Mouse (Mus musculus) CD4-positive, CD25-positive, alpha-beta regulatory T cell, adult 2 months (primary cell): Measurements from ENCODE around the gene Gcgr.
A peak's percentile ranks its signal among the peaks of the same experiment; 100 is the strongest.

ENCODE experiments used
- DNase-seq: peaks from one replicate; pipeline ENCODE4 v3.0.0-alpha.2; 2012; ENCODE audit warnings: low read depth, low spot score

Gene Gcgr

DNA sequence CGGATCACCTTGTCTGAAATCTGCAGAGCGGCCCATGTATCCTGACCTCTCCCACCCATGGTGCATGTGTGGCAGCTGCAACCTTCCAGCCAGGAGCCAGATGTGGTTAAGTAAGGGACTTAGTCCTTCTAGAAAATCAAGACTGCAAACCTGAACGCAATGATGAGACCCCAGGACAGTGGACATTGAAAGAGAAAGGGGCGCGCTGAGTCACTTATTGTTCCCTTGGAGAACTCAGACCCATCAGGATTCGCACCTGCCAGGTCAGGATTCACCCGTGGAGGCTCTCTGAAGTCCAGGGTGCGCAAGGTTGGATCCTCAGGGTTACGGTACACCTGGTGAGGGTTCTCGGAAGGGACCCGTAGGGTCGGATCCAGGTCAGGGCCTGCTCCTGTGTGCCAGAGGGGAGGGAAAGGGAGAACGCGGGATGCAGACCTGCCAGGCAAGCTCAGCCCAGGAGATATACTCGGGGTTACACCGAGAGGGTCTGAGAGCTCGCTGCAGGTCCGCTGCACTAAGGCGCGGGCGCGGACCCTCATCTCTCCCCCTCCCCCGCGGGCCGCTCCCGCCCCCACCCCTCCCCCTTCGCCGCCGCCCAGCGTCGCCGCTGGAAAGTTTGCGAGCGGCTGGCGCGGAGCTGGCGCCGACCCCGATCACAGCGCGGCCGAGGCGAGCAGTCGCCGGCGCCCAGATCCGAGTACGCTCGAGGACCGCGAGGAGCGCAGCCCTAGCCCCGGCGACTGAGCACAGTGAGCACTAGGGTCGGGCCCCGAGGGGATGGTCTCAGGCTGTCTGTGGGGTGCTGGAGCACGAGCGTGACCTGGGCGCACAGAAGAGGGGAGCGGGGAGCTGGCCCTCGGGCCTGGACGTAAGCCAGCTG lies at the start of gene Gcgr:
TSS of gene Gcgr (plus strand) at position 615 of the 880 bp plus-strand sequence.
- DNase-seq: no peak

DNA sequence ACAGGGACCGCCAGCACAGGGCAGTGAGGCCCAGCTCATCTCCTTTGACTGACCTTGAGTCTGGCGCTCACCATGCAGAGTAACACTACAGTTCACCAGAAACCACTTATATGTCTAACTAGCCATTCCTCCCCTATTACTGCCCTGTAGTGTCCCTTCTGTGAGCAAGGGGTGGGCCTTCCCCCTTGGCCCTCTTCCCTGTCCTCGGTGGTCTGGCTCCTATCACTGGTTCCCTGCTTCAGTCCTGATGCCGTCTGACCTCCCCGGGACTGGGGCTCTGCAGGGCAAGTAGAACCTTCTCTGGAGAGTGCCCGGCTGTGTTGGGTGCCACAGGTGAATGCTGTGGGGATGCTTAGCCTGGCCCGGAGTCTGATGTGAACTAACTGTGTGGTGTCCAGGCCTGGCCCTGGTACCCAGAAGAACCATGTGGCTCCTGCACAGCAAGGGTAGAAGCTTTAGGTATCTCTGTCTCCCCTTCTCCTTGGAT lies 47.0 kb upstream of the Gcgr start:
- DNase-seq: no peak

DNA sequence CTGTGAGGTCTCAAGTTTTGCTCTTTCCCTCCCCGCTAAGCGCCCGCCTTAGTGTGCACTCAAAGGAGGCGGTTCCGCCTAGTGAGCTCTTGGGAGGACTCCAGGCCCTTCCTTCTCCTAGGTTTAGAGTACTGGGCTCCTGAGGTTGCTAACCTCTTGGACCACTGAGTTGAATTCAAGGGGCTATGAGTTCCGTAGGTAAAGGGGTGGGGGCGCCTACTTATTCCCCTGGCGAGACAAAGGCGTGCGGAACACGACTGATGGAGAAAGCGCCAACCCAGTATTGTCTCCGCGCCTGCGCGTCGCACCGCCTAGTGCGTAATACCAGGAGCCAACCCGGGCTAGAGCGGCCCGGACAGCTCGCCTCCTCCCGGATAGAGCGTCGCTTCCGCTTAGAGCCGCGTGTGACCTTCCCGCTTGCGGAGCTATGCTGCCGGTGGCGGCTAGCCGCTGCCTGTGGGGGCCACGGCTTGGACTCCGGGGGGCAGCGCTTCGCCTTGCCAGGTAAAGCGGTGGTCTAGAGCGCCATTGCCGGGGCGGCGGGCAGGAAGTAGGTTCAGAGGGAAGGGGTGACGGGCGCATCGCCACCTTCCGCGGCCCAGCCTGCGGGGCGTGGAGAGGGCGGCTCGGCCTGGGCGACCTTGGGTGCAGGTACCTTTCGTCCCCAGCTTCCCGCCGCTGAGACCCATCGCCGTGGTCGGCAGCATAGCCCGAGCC lies 46.1 kb upstream of the Gcgr start, which contains the start of gene Mrpl12:
TSS of gene Mrpl12 (plus strand) at position 349 of the 717 bp plus-strand sequence.
- DNase-seq: peak; percentile 96

DNA sequence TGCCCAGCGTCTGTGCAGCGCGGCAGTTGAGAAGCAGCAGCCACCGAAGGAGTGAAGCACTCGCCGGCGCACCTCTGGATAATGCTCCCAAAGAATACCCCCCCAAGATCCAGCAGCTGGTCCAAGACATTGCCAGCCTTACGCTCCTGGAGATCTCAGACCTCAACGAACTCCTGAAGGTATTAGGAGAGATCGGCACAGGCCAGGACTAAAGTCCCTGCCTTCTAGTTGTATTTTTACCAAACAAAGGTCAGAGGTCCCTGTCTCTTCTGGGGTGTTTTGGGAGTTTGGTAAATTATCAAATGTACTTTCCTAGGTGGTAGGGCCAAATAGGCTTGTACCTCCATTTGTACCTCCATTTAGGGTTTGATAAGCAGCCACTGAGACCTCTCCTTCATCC lies 45.2 kb upstream of the Gcgr start:
- DNase-seq: no peak

DNA sequence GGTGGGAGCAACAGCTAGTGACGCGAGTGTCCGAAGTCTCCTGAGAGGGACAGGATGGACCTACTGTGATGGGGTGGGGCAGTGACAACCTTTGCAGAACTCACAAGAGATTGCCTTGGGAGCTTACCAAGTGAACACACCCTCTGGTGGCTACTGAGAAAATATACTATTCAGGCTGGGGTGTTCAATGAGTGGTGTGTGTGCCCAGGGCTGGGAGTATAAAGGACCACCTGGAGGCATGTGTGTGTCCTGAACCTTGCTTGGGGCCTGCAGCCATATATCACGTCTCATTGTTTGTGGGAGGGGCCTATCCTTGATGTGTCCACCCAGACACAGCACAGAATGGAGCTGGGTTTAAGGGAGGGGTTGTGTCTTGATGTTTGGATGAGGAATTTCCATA lies 42.0 kb upstream of the Gcgr start:
- DNase-seq: no peak

DNA sequence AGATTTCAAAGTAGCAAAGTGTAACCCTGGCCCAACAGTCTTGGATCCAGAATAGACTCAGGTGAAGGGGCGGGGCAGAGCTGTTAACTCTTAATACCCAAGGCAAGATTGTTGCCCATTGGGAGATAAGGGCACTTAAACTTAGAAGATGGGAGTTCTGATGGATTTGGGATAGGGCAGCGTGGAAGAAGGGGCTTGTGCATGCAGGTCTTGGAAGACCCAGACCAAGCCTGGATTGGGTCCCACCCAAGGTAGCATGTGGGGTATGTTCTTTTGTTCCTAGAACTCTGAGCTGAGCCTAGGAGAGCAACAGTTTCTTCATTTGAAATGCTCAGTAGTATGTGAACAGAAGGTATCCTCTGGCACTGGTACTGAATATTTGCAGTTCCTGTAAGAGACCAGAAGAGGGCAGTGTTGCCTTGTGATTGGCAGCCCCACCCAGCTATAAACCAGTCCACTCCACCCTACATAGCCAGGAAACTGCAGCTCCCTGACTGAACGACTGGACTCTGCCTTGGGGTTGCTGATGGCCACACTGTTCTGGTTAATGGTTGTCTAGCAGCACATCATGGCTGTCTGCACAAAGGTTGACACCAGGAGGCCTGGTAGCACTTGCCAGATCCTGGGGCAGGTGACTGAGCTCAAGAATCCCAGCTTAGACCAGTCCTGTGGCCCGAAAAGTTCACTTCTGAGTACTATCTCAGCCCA lies 41.3 kb upstream of the Gcgr start:
- DNase-seq: peak; percentile 89

DNA sequence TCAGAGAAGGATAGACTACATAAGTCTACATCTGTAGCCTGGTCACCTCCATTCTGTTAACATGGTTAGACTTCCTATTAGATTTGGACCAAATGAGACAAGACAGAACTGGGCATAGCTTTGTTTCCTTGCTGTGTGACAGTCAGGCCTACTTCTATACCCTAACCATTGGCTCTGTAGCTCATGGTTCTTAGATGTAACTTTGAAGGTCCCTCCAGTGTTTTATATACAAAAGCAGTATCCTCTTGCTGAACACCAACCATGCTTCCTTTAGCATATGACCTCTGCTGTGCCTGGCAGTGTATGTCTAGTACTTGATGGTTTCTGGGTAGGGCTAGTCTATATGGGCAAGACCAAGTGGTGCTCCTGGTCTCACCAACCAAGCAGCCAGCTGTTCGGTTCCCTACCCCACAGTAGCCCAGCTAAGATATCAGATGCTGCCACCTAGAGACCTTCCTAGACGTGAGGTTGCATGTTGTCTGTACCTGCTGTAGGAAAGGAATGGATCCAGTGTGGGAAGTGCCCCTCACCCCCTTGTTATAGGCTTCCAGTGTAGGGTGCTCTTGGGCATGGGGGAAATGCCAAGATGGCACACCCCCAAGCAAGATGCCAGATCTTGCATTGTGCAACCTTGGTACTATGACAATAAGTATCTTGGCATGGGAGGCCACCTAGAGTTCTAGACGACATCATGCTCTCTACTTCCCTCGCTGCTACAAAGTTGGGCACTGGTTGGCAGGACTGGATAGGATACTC lies 40.0 kb upstream of the Gcgr start:
- DNase-seq: no peak

DNA sequence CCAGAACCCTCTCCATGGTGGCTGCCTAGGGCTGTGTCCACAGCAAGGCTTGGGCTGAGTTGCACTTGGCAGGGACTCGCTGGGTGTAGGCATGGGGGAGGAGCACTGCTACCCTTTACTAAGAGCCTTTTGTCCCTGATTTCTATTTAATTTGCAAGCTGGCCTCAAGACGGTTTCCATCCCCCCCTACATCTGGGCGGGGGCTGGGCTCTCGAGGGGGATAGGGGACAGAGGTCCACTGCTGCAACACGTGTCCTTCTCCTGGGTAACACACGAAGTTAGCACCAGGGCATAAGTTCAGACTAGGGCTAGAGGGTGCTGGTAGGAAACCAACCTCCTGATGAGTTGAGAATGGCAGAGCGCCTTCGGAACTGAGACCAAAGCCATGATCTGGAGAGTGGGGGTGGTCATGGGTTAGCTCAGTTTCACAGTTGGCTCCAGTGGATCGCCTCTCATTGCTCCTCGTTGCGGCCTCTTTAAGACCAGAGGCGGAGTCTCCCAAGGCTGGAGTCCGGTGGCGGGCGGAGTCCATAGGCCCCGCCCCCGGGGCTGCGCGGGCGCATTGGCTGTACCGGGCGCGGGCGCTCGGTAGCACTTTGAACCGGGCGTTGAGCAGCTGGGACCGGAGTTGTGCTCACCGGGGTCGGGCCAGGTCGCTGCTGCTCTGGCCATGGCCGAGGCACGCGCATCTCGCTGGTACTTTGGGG lies 39.0 kb upstream of the Gcgr start, which contains the start of gene Slc25a10:
TSS of gene Slc25a10 (plus strand) at position 524 of the 707 bp plus-strand sequence.
- DNase-seq: peak; percentile 76

DNA sequence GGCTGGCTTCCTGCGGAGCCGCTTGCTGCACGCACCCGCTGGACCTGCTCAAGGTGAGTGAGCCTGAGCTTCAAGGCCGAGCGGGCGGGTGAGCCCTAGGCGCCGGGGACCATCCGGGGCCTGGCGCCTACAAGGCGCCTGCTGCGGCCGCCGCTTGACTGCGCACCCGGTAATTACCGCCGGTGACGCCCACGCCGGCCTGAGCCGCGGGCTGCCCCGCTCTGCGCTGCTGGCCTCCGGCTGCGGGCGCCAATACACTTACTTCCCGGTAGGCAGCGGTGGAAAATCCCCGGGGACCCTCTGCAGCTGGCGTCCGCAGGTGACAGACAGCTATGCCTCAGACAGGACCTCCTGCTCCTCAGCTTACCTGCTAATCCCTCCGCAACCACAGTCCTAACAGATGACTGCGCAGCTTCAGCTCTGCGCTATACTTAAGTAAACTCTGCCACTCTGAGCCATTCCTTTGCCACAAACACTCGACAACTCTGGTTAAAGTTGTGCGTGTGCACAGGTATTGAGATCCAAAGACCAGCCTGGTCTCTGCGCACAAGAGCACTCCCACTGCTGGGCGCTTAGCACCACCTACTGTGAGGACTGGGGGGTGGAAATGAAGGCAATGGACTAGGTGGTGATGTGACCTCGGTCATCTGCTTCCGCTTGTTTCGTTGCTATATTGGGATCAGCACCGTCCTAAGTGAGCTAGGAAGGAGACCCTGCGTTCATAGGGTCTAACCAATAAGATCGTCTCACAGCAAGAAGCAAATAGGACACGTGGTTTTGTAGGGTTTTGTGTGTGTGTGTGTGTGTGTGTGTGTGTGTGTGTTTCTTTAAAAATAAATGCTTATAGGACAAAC lies 38.2 kb upstream of the Gcgr start:
- peak; percentile 61 for DNase-seq

DNA sequence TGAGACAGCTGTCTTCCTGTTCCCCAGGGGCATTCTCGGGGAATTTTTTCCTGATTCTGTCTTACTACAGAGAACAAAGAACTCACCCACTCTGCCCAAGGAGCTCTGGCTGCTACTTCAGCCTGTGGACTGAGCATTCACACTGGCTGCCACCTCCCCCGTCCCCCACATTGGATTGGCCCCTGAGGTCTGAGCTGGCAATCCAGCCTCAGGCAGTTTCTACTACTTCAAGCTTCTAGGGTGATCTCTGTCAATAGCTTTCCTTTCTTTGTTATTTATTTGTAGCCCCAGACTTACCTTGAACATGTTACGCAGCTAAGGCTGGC lies 37.7 kb upstream of the Gcgr start:
- DNase-seq: no peak

DNA sequence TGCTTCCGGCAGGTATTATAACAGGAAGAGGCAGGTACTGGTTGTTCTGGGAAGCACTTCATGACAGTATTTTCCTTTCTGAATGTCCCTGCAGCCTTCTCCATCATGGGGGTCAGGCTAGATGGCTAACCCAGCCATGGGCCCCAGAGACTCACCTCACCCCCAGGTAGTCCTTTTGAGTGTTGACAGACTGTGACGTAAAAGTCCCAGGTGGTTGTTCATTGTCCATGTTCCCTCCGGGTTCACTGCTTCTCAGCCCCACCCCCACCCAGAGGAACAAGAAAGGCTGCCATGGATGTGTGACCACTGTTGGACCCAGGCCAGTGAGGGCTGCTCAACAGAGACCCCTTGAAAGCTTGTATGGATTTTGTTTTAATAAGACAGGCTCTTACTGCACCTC lies 37.1 kb upstream of the Gcgr start:
- no peak for DNase-seq

DNA sequence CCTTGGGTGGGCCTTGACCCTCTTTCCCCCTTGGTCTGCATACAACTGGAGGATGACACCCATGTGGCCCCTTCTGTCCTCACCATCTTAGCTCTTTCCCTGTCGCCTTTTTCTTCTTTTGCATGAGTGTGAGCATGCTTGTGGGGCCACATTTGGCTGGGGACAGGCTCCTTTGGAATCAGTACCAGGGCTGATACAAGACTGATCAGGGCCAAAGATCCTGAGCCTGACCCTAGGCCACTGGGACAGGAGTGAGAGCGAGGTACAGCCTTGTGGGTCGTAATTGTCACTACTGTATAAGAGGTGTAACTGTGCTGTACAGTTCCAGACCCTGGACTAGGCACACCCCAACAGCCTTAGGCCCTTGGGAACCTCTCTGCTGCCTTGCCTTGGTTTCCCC lies 36.6 kb upstream of the Gcgr start:
- no peak for DNase-seq

DNA sequence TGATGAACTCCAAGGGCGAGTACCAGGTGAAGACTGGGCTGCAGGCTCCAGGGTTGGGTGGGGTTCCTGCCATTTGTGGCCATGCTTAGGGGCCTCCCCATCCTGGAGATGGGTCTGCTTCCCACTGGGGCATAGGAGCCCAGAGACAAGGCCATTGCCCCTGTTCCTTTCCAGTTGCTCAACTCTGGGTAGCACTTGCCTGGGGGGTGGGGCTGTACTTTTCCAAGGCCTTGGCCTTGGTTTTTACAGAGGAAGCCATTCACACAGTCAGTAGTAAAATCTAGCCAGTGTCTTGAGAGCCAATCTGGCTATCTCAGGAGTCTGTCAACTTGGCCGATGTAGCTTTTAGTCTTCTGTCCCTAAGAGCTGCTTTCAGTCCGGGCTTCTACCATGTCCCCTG lies 33.1 kb upstream of the Gcgr start:
- DNase-seq: no peak

DNA sequence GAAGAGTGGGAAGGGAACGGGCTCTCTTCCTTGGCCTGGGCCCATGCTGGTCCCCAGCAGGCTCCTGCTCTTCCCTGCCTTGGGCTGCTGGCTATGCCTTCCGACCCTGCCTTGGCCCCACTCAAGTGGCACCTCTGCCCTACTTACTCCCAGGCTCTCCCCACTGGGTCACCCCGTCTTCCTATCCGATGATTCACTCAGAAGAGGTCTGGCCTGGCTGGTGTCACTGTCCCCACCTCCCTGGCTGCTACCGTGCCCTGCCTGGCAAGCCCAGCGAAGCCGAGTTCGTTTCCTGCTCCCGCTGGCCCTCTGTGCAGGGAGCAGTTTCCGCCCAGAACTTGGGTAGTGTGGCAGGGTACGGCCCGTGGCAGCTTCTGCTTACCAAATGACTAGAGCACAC lies 32.3 kb upstream of the Gcgr start:
- no peak for DNase-seq

DNA sequence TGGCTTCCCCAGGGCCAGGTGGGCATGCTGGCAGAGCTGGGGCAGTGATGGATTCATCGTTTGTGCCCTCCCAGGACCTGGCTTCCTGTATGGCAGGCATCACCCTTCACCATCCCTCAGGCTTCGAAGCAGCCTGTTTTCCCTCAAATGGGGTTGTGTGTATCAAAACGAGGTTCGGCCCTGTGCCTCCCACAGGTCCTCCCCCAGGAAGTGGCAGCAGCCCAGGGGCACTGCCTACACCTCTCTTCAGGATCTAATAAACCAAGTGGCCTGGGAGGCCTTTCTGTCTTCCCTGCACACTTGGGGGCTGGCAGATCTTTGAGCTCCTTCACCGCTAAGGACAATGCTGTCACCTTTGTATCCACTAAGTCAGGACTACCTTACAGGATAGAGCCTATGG lies 31.6 kb upstream of the Gcgr start:
- no peak for DNase-seq

DNA sequence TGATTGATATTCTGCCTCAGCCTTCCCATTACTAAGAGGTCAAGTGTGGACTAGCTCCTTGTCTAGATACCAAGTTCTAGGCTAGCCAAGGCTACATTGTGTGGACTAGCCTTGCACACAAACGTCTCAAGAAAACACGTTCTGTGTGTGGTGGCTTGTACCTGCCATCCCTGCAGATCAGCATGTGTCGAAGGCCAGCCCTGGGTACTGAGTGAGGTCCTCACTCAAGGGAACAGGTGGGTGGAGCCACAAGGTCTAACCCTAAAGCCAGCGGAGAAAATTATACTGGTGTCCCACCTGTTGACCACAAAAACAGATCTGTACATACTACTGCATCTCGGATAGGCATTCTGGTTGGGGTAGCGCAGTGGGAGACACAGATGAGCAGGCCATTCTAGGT lies 30.6 kb upstream of the Gcgr start:
- DNase-seq: no peak

DNA sequence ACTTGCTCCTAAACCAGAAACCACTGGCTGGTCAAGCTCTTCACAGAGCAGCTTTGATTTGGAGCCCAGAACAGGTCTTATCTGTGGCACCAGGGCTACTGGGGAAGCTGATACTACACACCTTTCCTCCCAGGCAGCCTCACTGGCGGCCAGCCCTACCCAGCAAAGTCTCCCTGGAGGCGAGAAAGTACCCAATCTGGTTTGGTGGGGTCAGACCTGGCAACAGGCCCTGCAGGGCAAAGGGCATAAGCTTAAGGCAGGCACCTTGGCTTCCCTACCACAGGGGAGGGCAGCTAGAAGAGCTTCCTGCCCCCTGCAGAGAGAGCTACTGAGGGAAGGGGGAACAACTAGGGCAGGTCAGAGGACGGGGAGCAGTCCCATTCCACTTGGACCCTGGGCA lies 30.1 kb upstream of the Gcgr start:
- no peak for DNase-seq

DNA sequence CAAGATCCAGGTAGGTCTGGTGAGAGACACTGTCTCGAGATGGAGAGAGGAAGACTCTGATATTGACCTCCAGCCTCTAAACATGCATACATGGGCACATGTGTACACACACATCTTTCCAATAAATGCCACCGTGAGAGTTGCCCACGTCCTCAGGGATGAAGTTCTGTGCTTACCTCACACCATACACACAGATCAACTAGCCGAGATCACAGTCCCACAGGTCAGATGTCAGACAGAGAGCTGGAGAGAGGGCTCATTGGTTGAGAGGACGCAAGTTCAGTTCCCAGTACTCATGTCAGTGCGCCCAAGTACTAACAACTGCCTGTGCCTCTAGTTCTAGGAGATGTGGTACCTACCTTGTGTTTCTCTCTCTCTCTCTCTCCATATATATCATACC lies 29.5 kb upstream of the Gcgr start:
- DNase-seq: no peak

DNA sequence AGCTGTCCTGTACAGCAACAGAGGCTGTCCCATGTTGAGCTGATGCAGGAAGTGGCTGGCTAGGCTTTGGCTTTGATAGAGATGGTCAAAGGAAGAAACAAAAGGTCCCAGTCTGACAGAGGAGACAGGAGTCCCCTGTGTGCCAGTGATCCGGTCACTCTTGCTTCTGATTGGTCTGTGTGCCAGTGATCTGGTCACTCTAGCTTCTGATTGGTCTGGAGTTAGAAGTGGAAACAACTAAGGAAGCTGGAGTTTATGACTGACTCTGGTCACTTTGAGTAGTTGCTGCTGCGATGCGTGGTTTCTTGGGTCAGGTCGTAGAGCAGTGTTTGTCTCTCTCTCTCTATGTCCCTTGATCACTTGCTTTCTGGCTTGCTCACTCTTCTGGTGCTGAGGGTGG lies 28.8 kb upstream of the Gcgr start:
- DNase-seq: no peak

DNA sequence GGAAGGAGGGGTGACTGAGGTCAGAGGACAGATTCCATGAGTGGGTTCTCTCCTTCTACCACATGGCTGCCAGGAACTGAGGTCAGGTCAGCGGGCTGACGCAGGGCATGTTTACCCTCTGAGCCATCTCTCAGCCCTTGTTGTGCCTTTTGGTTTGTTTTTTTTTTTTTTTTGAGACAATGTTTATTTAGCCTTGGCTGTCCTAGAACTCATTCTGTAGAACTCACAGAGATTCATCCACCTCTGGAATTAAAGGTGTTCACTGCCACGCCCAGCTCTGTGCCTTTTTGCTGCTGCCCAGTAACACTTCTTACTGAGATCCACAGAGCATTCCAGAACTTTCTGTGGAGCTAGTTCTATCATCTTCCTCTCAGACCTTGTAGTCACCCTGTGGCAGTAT lies 24.8 kb upstream of the Gcgr start:
- DNase-seq: no peak
